Mouse (Mus musculus) thymus, adult 2 months (tissue): ENCODE measurements around the gene Lpcat3.

Source experiments
- CTCF ChIP-seq: fragments of 200-500 bp; IDR thresholded peaks from 2 replicates; pipeline ENCODE4 v1.5.1; 2012; ENCODE audit warnings: mild to moderate bottlenecking, control low read depth, low read length, moderate library complexity, borderline replicate concordance; ENCODE audit not compliant: control insufficient read depth, poor library complexity, insufficient read depth; ENCODE audit errors: extremely low read depth
- POLR2A ChIP-seq: fragments of 200-500 bp; IDR thresholded peaks from 2 replicates; pipeline ENCODE4 v1.6.1; 2012; ENCODE audit warnings: mild to moderate bottlenecking, low read length, control low read depth, moderate library complexity; ENCODE audit not compliant: control insufficient read depth, poor library complexity, insufficient read depth; ENCODE audit errors: extremely low read depth

GRCm38 (mm10) chr6:124673619-124674018, 10.8 kb downstream of the Lpcat3 start:
- TF ChIP-seq CTCF (no peak), POLR2A (no peak)
